Mouse (Mus musculus): ENCODE data around the gene Twf1.

DNA sequence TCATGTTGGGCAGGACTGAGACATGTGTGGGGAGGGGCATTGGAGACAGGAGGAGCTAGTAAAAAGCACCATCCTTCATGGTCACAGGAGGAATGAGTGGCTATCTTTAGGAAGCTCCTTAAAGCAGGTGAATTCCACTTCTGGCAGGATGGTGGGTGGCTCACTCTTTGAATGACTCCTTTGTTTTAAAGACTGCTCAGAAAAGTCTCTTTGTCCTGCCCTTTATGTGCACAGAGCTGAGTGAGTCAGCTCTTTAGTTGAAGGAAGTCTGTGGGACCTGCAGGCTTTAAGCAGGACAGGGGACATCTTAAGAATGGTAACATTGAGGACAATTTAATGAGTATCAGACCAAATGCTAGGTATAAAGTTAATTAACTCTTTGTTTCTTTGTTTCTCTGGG lies 31.2 kb upstream of the Twf1 start:
- TF ChIP-seq CTCF (IDR thresholded peaks at IDR 0.05; ENCODE audit: insufficient read depth, low read depth, low read length): no peak
- TF ChIP-seq POLR2A (IDR thresholded peaks at IDR 0.05; ENCODE audit: insufficient read depth, low read depth, low read length): no peak

All from olfactory bulb, adult 2 months (tissue).